Mouse (Mus musculus): ENCODE results near the gene Mtmr12.
"Not testable (repeated sequence)": the region's sequence is repeated elsewhere in the genome, so short reads cannot be mapped to it uniquely, and the experiment has no call there.

GRCm38 (mm10) chr15:12181181-12181805 is 23.5 kb upstream of the Mtmr12 start:
- not testable (repeated sequence) for TF ChIP-seq CTCF (IDR thresholded peaks at IDR 0.05; ENCODE audit: control insufficient read depth, insufficient read depth, low read length); POLR2A (IDR thresholded peaks at IDR 0.05; ENCODE audit: borderline replicate concordance, control insufficient read depth, low read depth, low read length)

All from bone marrow, adult 2 months (tissue).